Mouse (Mus musculus) layer of hippocampus, adult 2 months (tissue): Measurements from ENCODE around the gene Ets1. TPM values are rescaled to one million over a fixed set of nuclear protein-coding genes. Genes with fewer than 3 reads are reported as not detected.

Source experiments
- DNase-seq, 2 experiments: peaks; one replicate each; pipeline ENCODE4 v3.0.0; 2022; ENCODE audit warnings: low spot score in 2 of 2
- H3K27ac ChIP-seq: fragments of 200-600 bp; 2 replicates; pipeline ENCODE4 v1.8.1; 2022
- H3K4me3 ChIP-seq: fragments of 200-600 bp; 2 replicates; pipeline ENCODE4 v1.8.1; 2022; ENCODE audit warnings: mild to moderate bottlenecking
- CTCF ChIP-seq: fragments of 200-600 bp; conservative IDR thresholded peaks from 2 replicates; pipeline ENCODE4 v1.8.1; 2022; ENCODE audit warnings: antibody characterized with exemption, mild to moderate bottlenecking, moderate library complexity
- total RNA-seq, 2 experiments: library from RNA; stranded (reverse); gene quantifications; 2 replicates each; pipeline ENCODE4 v1.2.3; 2021

Ets1 gene
- total RNA-seq, 2 experiments from 2014 or later = 9.9 to 12.2 TPM

DNA sequence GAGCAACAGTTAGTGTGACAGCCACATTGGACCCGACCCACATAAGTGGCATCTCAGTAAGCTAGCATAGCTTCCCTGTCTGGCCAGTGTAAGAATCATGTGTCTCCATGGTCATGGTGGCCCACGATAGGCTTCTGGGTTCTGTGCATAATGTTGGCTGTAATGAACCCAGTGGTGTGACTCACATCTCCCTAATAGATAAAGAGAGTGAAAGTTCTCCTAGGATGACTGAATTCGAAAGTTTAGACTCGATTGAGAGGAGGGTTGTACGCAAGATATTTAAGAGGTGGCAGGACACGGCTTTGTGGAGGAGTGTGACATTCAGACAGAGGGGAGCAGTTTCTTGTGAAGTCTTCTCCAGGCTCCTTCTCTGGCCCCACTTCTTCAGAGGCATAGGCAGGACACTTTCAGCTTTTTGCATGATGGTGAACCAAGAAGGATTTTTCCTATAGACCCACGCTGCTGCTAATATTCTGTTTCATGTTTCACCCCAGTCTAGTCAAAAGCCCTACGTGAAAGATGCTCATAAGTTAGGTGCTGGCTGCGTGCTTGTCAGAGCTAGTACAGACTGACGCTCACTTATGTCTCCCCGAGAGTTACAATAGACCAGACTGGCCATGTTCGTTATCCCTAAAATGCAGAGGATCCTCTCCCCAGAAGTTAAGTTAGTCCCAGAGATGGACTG is 109.2 kb downstream of the Ets1 start:
- H3K4me3 ChIP-seq = no peak overlapping the region
- no peak for DNase-seq
- no peak for TF ChIP-seq CTCF
- H3K27ac ChIP-seq = no peak overlapping the region

GRCm38 (mm10) chr9:32745998-32746397 is 110.0 kb downstream of the Ets1 start:
- Histone ChIP-seq H3K27ac (no peak overlapping the region), H3K4me3 (no peak overlapping the region)
- no peak for TF ChIP-seq CTCF
- DNase-seq = no peak

- DNase-seq = no peak
- Histone ChIP-seq H3K27ac (no peak overlapping the region), H3K4me3 (no peak overlapping the region)
- no peak for TF ChIP-seq CTCF
These were observed 110.6 kb downstream of the Ets1 start for GRCm38 (mm10) chr9:32746615-32747014.

DNA sequence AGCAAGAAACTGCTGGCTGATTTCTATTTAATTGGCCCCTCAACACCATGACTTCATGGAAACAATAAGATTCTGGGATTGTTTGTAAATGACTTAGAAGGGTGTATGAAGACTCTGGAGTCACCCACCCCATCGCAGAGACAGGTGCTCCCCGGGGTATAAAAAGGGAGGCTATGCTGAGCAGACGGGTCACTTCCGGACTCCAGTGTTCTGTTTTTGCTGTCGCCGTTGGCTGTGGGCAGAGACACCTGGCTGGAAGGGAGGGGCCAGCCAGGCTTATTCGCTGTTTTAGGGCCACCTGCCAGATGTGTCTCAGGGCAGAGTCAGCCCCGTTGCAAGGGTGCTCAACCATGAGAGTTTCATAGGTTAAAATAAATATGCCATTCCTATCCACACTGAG is 111.6 kb downstream of the Ets1 start:
- no peak for TF ChIP-seq CTCF
- no peak for DNase-seq
- no peak overlapping the region for H3K4me3 ChIP-seq
- no peak overlapping the region for H3K27ac ChIP-seq

- Histone ChIP-seq H3K4me3 (no peak overlapping the region), H3K27ac (no peak overlapping the region)
- no peak for DNase-seq
- TF ChIP-seq CTCF = no peak
These were observed 112.5 kb downstream of the Ets1 start for GRCm38 (mm10) chr9:32748552-32748951.

- DNase-seq = no peak
- TF ChIP-seq CTCF = no peak
- no peak overlapping the region for H3K27ac ChIP-seq
- no peak overlapping the region for H3K4me3 ChIP-seq
These were observed 113.9 kb downstream of the Ets1 start for GRCm38 (mm10) chr9:32749721-32750480.

DNA sequence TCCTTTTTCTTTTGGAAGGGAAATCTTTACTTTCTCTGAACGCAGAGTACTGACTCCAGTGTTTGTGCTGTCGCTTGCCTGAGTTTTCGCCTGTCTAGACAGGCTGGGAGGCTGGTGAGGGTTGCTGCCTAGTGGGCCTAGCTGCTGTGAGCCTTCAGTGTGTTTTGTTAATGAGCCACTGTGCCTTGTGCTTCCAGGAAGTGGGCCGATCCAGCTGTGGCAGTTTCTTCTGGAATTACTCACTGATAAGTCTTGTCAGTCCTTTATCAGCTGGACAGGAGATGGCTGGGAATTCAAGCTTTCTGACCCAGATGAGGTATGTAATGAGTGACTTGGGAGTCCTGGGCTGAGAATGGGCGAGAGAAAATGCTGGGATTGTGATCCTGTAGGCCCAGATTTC is 116.6 kb downstream of the Ets1 start:
- DNase-seq = no peak
- H3K4me3 ChIP-seq = no peak overlapping the region
- no peak for TF ChIP-seq CTCF
- no peak overlapping the region for H3K27ac ChIP-seq

DNA sequence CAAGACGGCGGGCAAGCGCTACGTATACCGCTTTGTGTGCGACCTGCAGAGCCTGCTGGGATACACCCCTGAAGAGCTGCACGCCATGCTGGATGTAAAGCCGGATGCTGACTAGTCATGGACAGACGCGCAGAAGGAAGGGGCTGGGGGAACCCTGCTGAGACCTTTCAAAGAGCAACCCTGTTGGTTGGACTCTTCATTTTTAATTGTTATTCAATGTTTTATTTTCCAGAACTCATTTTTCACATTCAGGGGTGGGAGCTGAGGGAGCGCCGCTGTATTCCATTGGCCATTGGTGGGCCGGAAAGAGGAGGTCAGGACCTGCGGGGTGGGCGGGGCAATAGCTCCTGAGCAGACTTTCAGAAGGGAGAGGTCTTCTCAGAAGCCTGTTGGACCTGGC is 118.3 kb downstream of the Ets1 start:
- DNase-seq = no peak
- TF ChIP-seq CTCF = no peak
- Histone ChIP-seq H3K27ac (no peak overlapping the region), H3K4me3 (no peak overlapping the region)

- TF ChIP-seq CTCF = no peak
These were observed 120.0 kb downstream of the Ets1 start for GRCm38 (mm10) chr9:32756002-32756401.

GRCm38 (mm10) chr9:32758280-32758905 is 122.4 kb downstream of the Ets1 start:
- no peak for TF ChIP-seq CTCF

More at GRCm38 (mm10) chr9:32756002-32756401, 120.0 kb downstream of the Ets1 start:
- DNase-seq = no peak
- Histone ChIP-seq H3K27ac (no peak overlapping the region), H3K4me3 (no peak overlapping the region)

DNA sequence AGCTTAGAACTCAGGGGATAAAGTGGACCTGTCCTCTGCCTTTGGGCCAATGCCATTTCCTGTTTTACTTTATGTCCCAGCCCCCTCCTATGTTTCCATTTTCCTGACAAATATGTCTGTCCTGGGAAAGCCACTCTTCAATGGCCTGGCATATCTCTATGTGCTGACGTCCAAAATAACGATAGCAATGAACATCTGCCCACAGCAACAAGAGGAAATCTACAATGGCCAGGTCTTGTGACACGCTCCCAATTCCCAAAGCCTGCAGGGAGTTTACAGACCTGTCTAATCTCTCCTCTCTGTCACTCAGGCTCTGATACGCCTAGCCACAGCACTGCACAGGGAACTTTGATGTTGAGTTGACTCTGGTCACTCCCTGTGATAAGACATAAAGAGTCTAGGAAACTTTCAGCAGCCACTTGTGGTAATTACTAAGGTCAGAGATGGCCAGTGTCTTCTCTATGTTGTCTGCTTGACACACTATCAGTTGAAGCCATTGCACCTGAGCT is 124.7 kb downstream of the Ets1 start:
- TF ChIP-seq CTCF = no peak
- no peak for DNase-seq
- H3K27ac ChIP-seq = no peak overlapping the region
- H3K4me3 ChIP-seq = no peak overlapping the region

More at GRCm38 (mm10) chr9:32758280-32758905, 122.4 kb downstream of the Ets1 start:
- Histone ChIP-seq H3K27ac (no peak overlapping the region), H3K4me3 (no peak overlapping the region)
- no peak for DNase-seq

- DNase-seq = no peak
- no peak for TF ChIP-seq CTCF
- no peak overlapping the region for H3K27ac ChIP-seq
These were observed 125.3 kb downstream of the Ets1 start for GRCm38 (mm10) chr9:32761326-32761725.

DNA sequence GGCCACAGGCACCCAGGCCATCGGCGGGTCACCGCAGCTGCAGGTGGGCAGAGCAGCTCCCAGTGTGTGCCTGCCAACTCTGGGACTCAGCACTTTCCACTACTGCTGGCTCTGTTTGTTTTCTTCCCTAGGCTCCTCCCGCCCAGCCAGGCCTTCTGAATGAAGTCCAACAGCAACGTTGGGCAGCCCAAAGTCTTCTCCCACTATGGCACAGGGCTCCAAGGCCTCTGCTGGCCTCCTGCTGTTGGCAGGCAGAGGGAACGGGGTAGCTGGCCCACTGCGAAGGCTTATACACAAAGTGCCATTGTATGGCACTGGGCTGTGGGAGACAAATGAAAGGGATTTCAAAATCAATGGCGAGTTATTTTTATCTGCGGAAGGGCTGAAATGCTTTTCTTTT is 128.4 kb downstream of the Ets1 start:
- peak; percentile 27 to 69 for DNase-seq
- 0 out of 2 replicates have a peak overlapping the region, but pooled peaks have one; percentile 23 for H3K27ac ChIP-seq
- TF ChIP-seq CTCF = peak; percentile 43
- H3K4me3 ChIP-seq = no peak overlapping the region

More at GRCm38 (mm10) chr9:32761326-32761725, 125.3 kb downstream of the Ets1 start:
- no peak overlapping the region for H3K4me3 ChIP-seq
